Comparison of ENCODE assay signal across 28 mouse cellular contexts in the genomic region with DNA sequence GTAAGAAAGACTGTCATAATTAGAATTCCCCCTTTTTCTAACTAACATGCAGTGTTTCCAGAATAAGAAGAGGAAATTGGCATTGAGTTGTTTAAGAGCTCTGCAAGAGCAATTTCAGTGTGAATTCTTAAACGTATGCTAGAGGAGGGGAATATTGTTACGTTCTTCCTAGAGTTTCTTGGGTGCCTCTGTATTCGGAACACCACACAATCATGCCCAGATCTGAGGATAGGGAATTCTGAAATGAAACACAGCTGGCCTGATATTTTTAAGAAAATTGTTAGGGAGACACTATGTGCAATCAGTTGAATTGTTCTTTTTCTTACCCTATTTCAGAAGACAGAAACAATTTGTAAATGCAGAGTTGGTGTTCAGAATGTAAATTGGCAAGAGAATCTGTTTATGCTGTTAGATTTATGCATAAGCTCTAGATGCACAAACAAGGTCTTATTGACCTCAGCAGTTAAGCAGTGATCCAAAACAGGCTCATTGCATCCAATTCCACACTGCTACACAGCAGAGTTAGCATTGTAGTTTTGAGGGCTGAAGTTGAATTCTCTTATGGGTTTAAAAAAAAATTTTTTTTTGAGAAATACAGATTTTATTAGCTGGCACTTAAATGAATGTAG.
A peak's percentile ranks its signal among the peaks of the same experiment; 100 is the strongest.
DNase-seq lines count a peak whose midpoint lies in the region; ATAC-seq lines count a peak whose summit lies in the region.
"Had no signal": no experiment of that assay in that cellular context is flagged by ENCODE, and none has a peak within 500 bp of the region (broad histone marks: within the 10 kb centered on the region; RNA-seq: fewer than 3 reads in every experiment).

No protein-coding gene starts in this region.

- H3K9ac ChIP-seq in forebrain, embryonic 14.5 days (ENCODE audit: low read length): no peak overlapping the region
- H3K9ac ChIP-seq in forebrain, embryonic 12.5 days: no peak overlapping the region
- H3K9ac ChIP-seq: embryonic facial prominence, embryonic 13.5 days; hindbrain, embryonic 13.5 days; intestine, embryonic 15.5 days had no signal

- no peak overlapping the region; the same call in 1 of the 2 replicates for H3K27ac ChIP-seq in forebrain, embryonic 14.5 days (ENCODE audit: low read depth, low read length)
- no peak overlapping the region for H3K27ac ChIP-seq in forebrain, embryonic 12.5 days
- H3K27ac ChIP-seq: embryonic facial prominence, embryonic 10.5 days; embryonic facial prominence, embryonic 13.5 days; hindbrain, embryonic 10.5 days; hindbrain, embryonic 13.5 days; intestine, embryonic 15.5 days had no signal

- intact Hi-C loops in heart, postnatal 36 days (cut with DNase I): no loop called here

- H3K4me1 ChIP-seq in forebrain, embryonic 14.5 days (ENCODE audit: control insufficient read depth, insufficient read depth, low read length): no peaks in the 10 kb centered on the region
- H3K4me1 ChIP-seq in forebrain, embryonic 12.5 days: no peaks in the 10 kb centered on the region
- H3K4me1 ChIP-seq: embryonic facial prominence, embryonic 10.5 days; embryonic facial prominence, embryonic 13.5 days; hindbrain, embryonic 10.5 days; hindbrain, embryonic 13.5 days; intestine, embryonic 15.5 days had no signal

- WGBS in forebrain, embryonic 14.5 days: 78% methylated on average over 3 of the region's 3 CpGs
- WGBS in forebrain, embryonic 12.5 days: 76% methylated on average over 3 of the region's 3 CpGs

- no peaks in the 10 kb centered on the region for H3K27me3 ChIP-seq in forebrain, embryonic 14.5 days (replicated peaks; ENCODE audit: control insufficient read depth, insufficient read depth, low read length)
- H3K27me3 ChIP-seq in forebrain, embryonic 12.5 days: no peaks in the 10 kb centered on the region
- H3K27me3 ChIP-seq: CH12.LX; embryonic facial prominence, embryonic 13.5 days; hindbrain, embryonic 13.5 days; intestine, embryonic 15.5 days had no signal

- peak; percentile 48; the same call in 1 of the 2 replicates for ATAC-seq in forebrain, embryonic 14.5 days
- ATAC-seq in forebrain, embryonic 12.5 days (ENCODE audit: low FRiP score): no peak
- ATAC-seq: hindbrain, embryonic 16.5 days; intestine, embryonic 15.5 days; Patski had no signal

- 0 out of 2 replicates have a peak, but pooled peaks cover 2% of the 10 kb centered on the region for H3K9me3 ChIP-seq in forebrain, embryonic 14.5 days (replicated peaks; ENCODE audit: control insufficient read depth, low read length)
- no peaks in the 10 kb centered on the region for H3K9me3 ChIP-seq in forebrain, embryonic 12.5 days
- H3K9me3 ChIP-seq: embryonic facial prominence, embryonic 10.5 days; G1E; hindbrain, embryonic 13.5 days; intestine, embryonic 15.5 days had no signal

- DNase-seq in forebrain, embryonic 14.5 days (ENCODE audit: low spot score): peak; percentile 48
- DNase-seq in brain, adult 2 months (ENCODE audit: low read depth, low spot score): peak; percentile 25
- peak; percentile 34 for DNase-seq in brain, embryonic 18.5 days (ENCODE audit: low read depth, low spot score)
- DNase-seq in telencephalon, adult 2 months (ENCODE audit: low read depth, low spot score): peak; percentile 12
- DNase-seq in spleen, postnatal 14 days (ENCODE audit: low spot score in 2 of 2): no peak
- no peak for DNase-seq in heart, postnatal 36 days
- DNase-seq: adrenal gland, postnatal 14 days; B cell, adult 2 months; cerebellum, adult 11-12 months; cerebellum, adult 8-10 months; cerebellum, postnatal 10 days; cerebellum, postnatal 36 days; embryo, embryonic 11 days; gastrocnemius, postnatal 10 days; heart, adult 11 months; kidney, adult 11 months had no signal

- H3K4me3 ChIP-seq in forebrain, embryonic 14.5 days (ENCODE audit: low read depth, low read length): no peak overlapping the region
- no peak overlapping the region for H3K4me3 ChIP-seq in forebrain, embryonic 12.5 days (replicated peaks)
- H3K4me3 ChIP-seq: embryonic facial prominence, embryonic 10.5 days; embryonic facial prominence, embryonic 13.5 days; erythroblast, embryonic 14.5 days; hindbrain, embryonic 10.5 days; hindbrain, embryonic 13.5 days; intestine, embryonic 15.5 days had no signal

- no peak overlapping the region for H3K4me2 ChIP-seq in forebrain, embryonic 14.5 days (ENCODE audit: low read length)
- H3K4me2 ChIP-seq in forebrain, embryonic 12.5 days: no peak overlapping the region
- H3K4me2 ChIP-seq: embryonic facial prominence, embryonic 13.5 days; heart, embryonic 11.5 days; hindbrain, embryonic 13.5 days; intestine, embryonic 15.5 days had no signal

- H3K36me3 ChIP-seq in forebrain, embryonic 14.5 days (ENCODE audit: control insufficient read depth, insufficient read depth, low read length): no peaks in the 10 kb centered on the region
- no peaks in the 10 kb centered on the region for H3K36me3 ChIP-seq in forebrain, embryonic 12.5 days (replicated peaks)
- H3K36me3 ChIP-seq: embryonic facial prominence, embryonic 10.5 days; embryonic facial prominence, embryonic 13.5 days; G1E; hindbrain, embryonic 10.5 days; hindbrain, embryonic 13.5 days; intestine, embryonic 15.5 days had no signal

Comparison
In these comparisons a context has a peak if more than half of its experiments do, and no peak if none do; other contexts are left out.
1. DNase-seq: peak in forebrain, embryonic 14.5 days (single experiment), brain, adult 2 months (single experiment), brain, embryonic 18.5 days (single experiment) and telencephalon, adult 2 months (single experiment); none in spleen, postnatal 14 days (0 of 2) and heart, postnatal 36 days (0 of 2).